Mouse (Mus musculus) kidney, adult 2 months (tissue): ENCODE measurements around the gene Rfx1.

Source experiments
- CTCF ChIP-seq: fragments of 200-500 bp; conservative IDR thresholded peaks from 2 replicates; pipeline ENCODE4 v1.5.1; 2011; ENCODE audit warnings: low read depth, mild to moderate bottlenecking, control low read depth, low read length, moderate library complexity, mixed read lengths; ENCODE audit not compliant: insufficient read depth, insufficient read length
- POLR2A ChIP-seq: fragments of 200-500 bp; IDR thresholded peaks from one replicate; pipeline ENCODE4 v1.6.1; 2011; ENCODE audit warnings: low read depth, low read length, control low read depth

- TF ChIP-seq POLR2A, result no peak
- no peak for TF ChIP-seq CTCF
Observed at GRCm38 (mm10) chr8:84132225-84132624, 65.6 kb downstream of the Rfx1 start.
